Mouse (Mus musculus): ENCODE data around the gene Odf2l. TPM values are rescaled to one million over a fixed set of nuclear protein-coding genes. Genes with fewer than 3 reads are reported as not detected.

Gene Odf2l
- polyA plus RNA-seq, 1 experiment, result 3.3 TPM

- no peak overlapping the region for H3K4me3 ChIP-seq (ENCODE audit: insufficient read depth, poor library complexity, severe bottlenecking)
Measured at GRCm38 (mm10) chr3:145103770-145104169, 14.6 kb upstream of the Odf2l start.

GRCm38 (mm10) chr3:145105076-145105772, 13.2 kb upstream of the Odf2l start:
- Histone ChIP-seq H3K27me3 (ENCODE audit: control insufficient read depth, insufficient read depth, insufficient read length) (no peaks in the 10 kb centered on the region), H3K79me3 (ENCODE audit: low read depth) (peaks cover 1% of the 10 kb centered on the region), H3K36me3 (ENCODE audit: control insufficient read depth, insufficient read depth) (no peaks in the 10 kb centered on the region), H3ac (ENCODE audit: control insufficient read depth, insufficient read length, low read depth) (no peak overlapping the region), H3K79me2 (ENCODE audit: control insufficient read depth, insufficient read depth) (peaks cover 19% of the 10 kb centered on the region), H3K4me3 (ENCODE audit: insufficient read depth, poor library complexity, severe bottlenecking) (no peak overlapping the region)
- TF ChIP-seq USF1 (IDR thresholded peaks at IDR 0.05; ENCODE audit: low read depth) (no peak), MYOD1 (IDR thresholded peaks at IDR 0.05; ENCODE audit: control insufficient read depth, insufficient read length, low read depth) (peak; percentile 32), MAX (IDR thresholded peaks at IDR 0.05) (no peak)

More at GRCm38 (mm10) chr3:145103770-145104169, 14.6 kb upstream of the Odf2l start:
- no peaks in the 10 kb centered on the region for H3K27me3 ChIP-seq (ENCODE audit: control insufficient read depth, insufficient read depth, insufficient read length)
- TF ChIP-seq FOSL1 (IDR thresholded peaks at IDR 0.05; ENCODE audit: insufficient read depth, low read length, poor library complexity, severe bottlenecking) (no peak), USF1 (IDR thresholded peaks at IDR 0.05; ENCODE audit: low read depth) (no peak), CTCF (IDR thresholded peaks at IDR 0.05; ENCODE audit: control insufficient read depth, insufficient read depth, insufficient read length) (no peak), MYOD1 (IDR thresholded peaks at IDR 0.05; ENCODE audit: control insufficient read depth, insufficient read length, low read depth) (no peak), MAX (IDR thresholded peaks at IDR 0.05) (no peak), MYOG (IDR thresholded peaks at IDR 0.05; ENCODE audit: control insufficient read depth, extremely low read depth, insufficient read length) (no peak), CEBPB (IDR thresholded peaks at IDR 0.05; ENCODE audit: low read depth) (no peak)
- H3K36me3 ChIP-seq (ENCODE audit: control insufficient read depth, insufficient read depth), result no peaks in the 10 kb centered on the region
- H3K79me2 ChIP-seq (ENCODE audit: control insufficient read depth, insufficient read depth), result peaks cover 19% of the 10 kb centered on the region
- no peak overlapping the region for H3ac ChIP-seq (ENCODE audit: control insufficient read depth, insufficient read length, low read depth)
- peaks cover 1% of the 10 kb centered on the region for H3K79me3 ChIP-seq (ENCODE audit: low read depth)

DNA sequence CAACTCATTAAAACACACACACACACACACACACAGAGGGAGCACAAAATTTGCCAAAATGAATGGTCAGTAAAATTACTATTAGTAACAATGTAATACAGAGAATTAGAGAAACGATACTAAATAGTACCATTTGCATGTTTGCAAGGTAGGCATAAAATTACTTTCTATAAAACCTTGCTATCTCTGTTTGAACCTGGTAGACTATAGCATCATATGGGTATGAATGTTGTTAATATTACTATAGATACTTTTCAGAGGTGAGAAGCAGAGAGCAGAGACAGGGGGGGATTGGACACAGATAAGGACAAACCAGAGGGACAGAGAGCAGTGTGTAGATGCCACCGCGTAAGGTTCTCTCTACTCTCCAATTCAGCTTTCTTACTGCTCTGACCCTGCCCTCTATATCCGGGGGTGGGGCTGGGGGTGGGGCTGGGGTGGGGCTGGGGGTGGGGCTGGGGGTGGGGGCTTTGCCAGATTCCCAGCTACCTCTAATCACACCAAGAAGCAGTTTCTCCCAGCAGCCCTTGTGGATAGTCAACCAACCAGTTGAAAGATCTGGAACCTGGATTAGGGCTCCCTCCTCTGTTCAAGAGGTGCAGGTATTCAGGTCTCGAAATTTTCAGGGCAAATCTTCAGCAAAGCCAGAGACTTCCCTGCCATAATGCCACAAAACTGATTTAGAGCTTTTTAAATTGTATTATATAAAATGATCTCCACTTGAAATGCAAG, 12.4 kb upstream of the Odf2l start:
- Histone ChIP-seq H3K4me3 (ENCODE audit: insufficient read depth, poor library complexity, severe bottlenecking) (no peak overlapping the region), H3K36me3 (ENCODE audit: control insufficient read depth, insufficient read depth) (no peaks in the 10 kb centered on the region), H3K79me3 (ENCODE audit: low read depth) (peaks cover 1% of the 10 kb centered on the region), H3K79me2 (ENCODE audit: control insufficient read depth, insufficient read depth) (peaks cover 19% of the 10 kb centered on the region), H3K27me3 (ENCODE audit: control insufficient read depth, insufficient read depth, insufficient read length) (no peaks in the 10 kb centered on the region), H3ac (ENCODE audit: control insufficient read depth, insufficient read length, low read depth) (no peak overlapping the region)
- no peak for TF ChIP-seq MYOG (IDR thresholded peaks at IDR 0.05; ENCODE audit: control insufficient read depth, extremely low read depth, insufficient read length)
- no peak for TF ChIP-seq USF1 (IDR thresholded peaks at IDR 0.05; ENCODE audit: low read depth)
- TF ChIP-seq CEBPB (IDR thresholded peaks at IDR 0.05; ENCODE audit: low read depth), result no peak
- no peak for TF ChIP-seq FOSL1 (IDR thresholded peaks at IDR 0.05; ENCODE audit: insufficient read depth, low read length, poor library complexity, severe bottlenecking)
- TF ChIP-seq MAX (IDR thresholded peaks at IDR 0.05), result no peak
- TF ChIP-seq CTCF (IDR thresholded peaks at IDR 0.05; ENCODE audit: control insufficient read depth, insufficient read depth, insufficient read length), result no peak
- TF ChIP-seq MYOD1 (IDR thresholded peaks at IDR 0.05; ENCODE audit: control insufficient read depth, insufficient read length, low read depth), result no peak

DNA sequence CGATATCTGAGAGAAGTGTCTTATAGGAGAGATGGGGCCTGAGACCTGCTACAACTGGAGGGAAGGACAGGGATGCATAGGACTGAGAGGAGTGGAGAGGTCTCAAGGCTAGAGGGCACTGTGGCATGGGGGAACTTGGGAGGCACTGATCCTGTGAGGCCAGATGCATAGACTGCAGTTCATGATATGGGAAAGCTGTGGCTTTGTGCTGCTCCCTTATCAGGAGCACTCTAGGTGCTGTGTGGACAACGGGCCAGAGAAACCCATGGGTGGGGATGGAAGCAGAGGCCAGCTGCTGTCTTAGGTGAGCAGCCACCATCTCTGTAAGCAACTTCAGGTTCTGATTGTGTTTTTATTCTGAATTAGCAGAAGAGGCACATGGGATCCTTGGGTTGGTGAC, 3.2 kb upstream of the Odf2l start:
- Histone ChIP-seq H3ac (ENCODE audit: control insufficient read depth, insufficient read length, low read depth) (no peak overlapping the region), H3K79me2 (ENCODE audit: control insufficient read depth, insufficient read depth) (peaks cover 13% of the 10 kb centered on the region), H3K4me3 (ENCODE audit: insufficient read depth, poor library complexity, severe bottlenecking) (no peak overlapping the region), H3K36me3 (ENCODE audit: control insufficient read depth, insufficient read depth) (no peaks in the 10 kb centered on the region), H3K79me3 (ENCODE audit: low read depth) (peaks cover 4% of the 10 kb centered on the region), H3K27me3 (ENCODE audit: control insufficient read depth, insufficient read depth, insufficient read length) (no peaks in the 10 kb centered on the region)
- TF ChIP-seq FOSL1 (IDR thresholded peaks at IDR 0.05; ENCODE audit: insufficient read depth, low read length, poor library complexity, severe bottlenecking), result no peak
- TF ChIP-seq MYOG (IDR thresholded peaks at IDR 0.05; ENCODE audit: control insufficient read depth, extremely low read depth, insufficient read length), result no peak
- TF ChIP-seq CTCF (IDR thresholded peaks at IDR 0.05; ENCODE audit: control insufficient read depth, insufficient read depth, insufficient read length), result no peak
- TF ChIP-seq MYOD1 (IDR thresholded peaks at IDR 0.05; ENCODE audit: control insufficient read depth, insufficient read length, low read depth), result no peak
- no peak for TF ChIP-seq MAX (IDR thresholded peaks at IDR 0.05)
- TF ChIP-seq USF1 (IDR thresholded peaks at IDR 0.05; ENCODE audit: low read depth), result no peak
- no peak for TF ChIP-seq CEBPB (IDR thresholded peaks at IDR 0.05; ENCODE audit: low read depth)

DNA sequence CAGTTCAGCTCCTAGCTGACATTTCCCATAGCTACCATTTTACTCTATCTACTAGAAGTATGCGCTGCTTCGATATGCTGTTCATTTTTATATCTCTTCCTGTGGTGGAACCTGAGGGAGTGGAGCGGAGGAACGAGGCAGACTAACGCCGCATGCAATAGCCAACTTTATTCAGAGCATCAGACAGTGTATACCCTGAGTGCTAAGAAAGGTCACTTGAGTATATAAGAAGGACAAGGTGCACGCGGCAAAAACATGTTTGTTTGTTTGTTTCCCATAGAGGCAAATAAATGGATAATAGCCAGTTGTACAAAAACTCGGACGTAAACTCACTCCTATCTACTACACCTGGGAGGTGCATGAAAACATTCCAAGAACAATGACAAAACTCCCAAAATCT, 751 bp upstream of the Odf2l start:
- TF ChIP-seq MAX (IDR thresholded peaks at IDR 0.05) (no peak), MYOG (IDR thresholded peaks at IDR 0.05; ENCODE audit: control insufficient read depth, extremely low read depth, insufficient read length) (no peak), CEBPB (IDR thresholded peaks at IDR 0.05; ENCODE audit: low read depth) (no peak), FOSL1 (IDR thresholded peaks at IDR 0.05; ENCODE audit: insufficient read depth, low read length, poor library complexity, severe bottlenecking) (no peak), MYOD1 (IDR thresholded peaks at IDR 0.05; ENCODE audit: control insufficient read depth, insufficient read length, low read depth) (no peak), USF1 (IDR thresholded peaks at IDR 0.05; ENCODE audit: low read depth) (no peak), CTCF (IDR thresholded peaks at IDR 0.05; ENCODE audit: control insufficient read depth, insufficient read depth, insufficient read length) (no peak)
- Histone ChIP-seq H3K27me3 (ENCODE audit: control insufficient read depth, insufficient read depth, insufficient read length) (no peaks in the 10 kb centered on the region), H3K36me3 (ENCODE audit: control insufficient read depth, insufficient read depth) (no peaks in the 10 kb centered on the region), H3ac (ENCODE audit: control insufficient read depth, insufficient read length, low read depth) (no peak overlapping the region), H3K4me3 (ENCODE audit: insufficient read depth, poor library complexity, severe bottlenecking) (no peak overlapping the region), H3K79me3 (ENCODE audit: low read depth) (peaks cover 4% of the 10 kb centered on the region), H3K79me2 (ENCODE audit: control insufficient read depth, insufficient read depth) (peaks cover 19% of the 10 kb centered on the region)
